Mouse (Mus musculus) intestine, embryonic 14.5 days (tissue): ENCODE data around the gene Usp24. TPM values are rescaled to one million over a fixed set of nuclear protein-coding genes. Genes with fewer than 3 reads are reported as not detected.
A peak's percentile ranks its signal among the peaks of the same experiment; 100 is the strongest.

Source experiments
- ATAC-seq: fragments of 200-750 bp; cut with Nextera tagmentation; replicated peaks from 2 replicates; pipeline ENCODE4 v1.8.0; 2017; ENCODE audit warnings: low read depth, moderate number of reproducible peaks, moderate TSS enrichment, moderate library complexity; ENCODE audit not compliant: low FRiP score, low TSS enrichment
- DNase-seq: peaks from one replicate; pipeline ENCODE4 v3.0.0-alpha.2; 2018; ENCODE audit warnings: low spot score
- H3K27ac ChIP-seq: fragments of 300-500 bp; sonication (generic); 2 replicates; pipeline ENCODE4 v1.5.1; 2014; ENCODE audit warnings: low read depth, mild to moderate bottlenecking, control low read depth
- H3K27me3 ChIP-seq: fragments of 300-500 bp; sonication (generic); replicated peaks from 2 replicates; pipeline ENCODE4 v1.6.1; 2014; ENCODE audit warnings: low read length, control low read depth; ENCODE audit not compliant: control insufficient read depth, insufficient read depth
- H3K36me3 ChIP-seq: fragments of 300-500 bp; sonication (generic); 2 replicates; pipeline ENCODE4 v1.6.1; 2014; ENCODE audit warnings: low read length, control low read depth; ENCODE audit not compliant: control insufficient read depth, insufficient read depth
- H3K4me1 ChIP-seq: fragments of 300-500 bp; sonication (generic); replicated peaks from 2 replicates; pipeline ENCODE4 v1.6.1; 2014; ENCODE audit warnings: low read length, control low read depth, mixed read lengths; ENCODE audit not compliant: control insufficient read depth, insufficient read depth
- H3K4me2 ChIP-seq: fragments of 300-500 bp; sonication (generic); 2 replicates; pipeline ENCODE4 v1.6.1; 2014; ENCODE audit warnings: low read length
- H3K4me3 ChIP-seq: fragments of 300-500 bp; sonication (generic); 2 replicates; pipeline ENCODE4 v1.5.1; 2014; ENCODE audit warnings: low read depth, low read length, control low read depth, mixed read lengths
- H3K9ac ChIP-seq: fragments of 300-500 bp; sonication (generic); 2 replicates; pipeline ENCODE4 v1.6.1; 2014; ENCODE audit warnings: mild to moderate bottlenecking, low read length
- H3K9me3 ChIP-seq: fragments of 300-500 bp; sonication (generic); 2 replicates; pipeline ENCODE4 v1.6.1; 2016; ENCODE audit warnings: low read length, control low read depth; ENCODE audit not compliant: control insufficient read depth
- WGBS: fragments of 180-500 bp; shearing (Covaris S2); extraction: QIAGEN DNeasy Blood & Tissue Kit; methylation state at CpG from one replicate; pipeline ENCODE4 v1.1.7; 2014; 5-methylcytosine and 5-hydroxymethylcytosine counted together
- polyA plus RNA-seq: library from polyadenylated mRNA; unstranded; fragments of >200 nt; fragmentation: Nextera tagmentation; extraction: Ambion mirVana; gene quantifications from 2 replicates; pipeline ENCODE4 v1.2.1, GENCODE M21; 2014

The Usp24 gene
- 12.4 and 14.0 TPM in 2 replicates for polyA plus RNA-seq

- H3K9ac ChIP-seq: peak within 1 kb of the TSS; percentile 92
- ATAC-seq: peak; percentile 90
- peak within 1 kb of the TSS; percentile 99 for H3K4me3 ChIP-seq
- 0% methylated on average over 52 of the region's 60 CpGs for WGBS
- H3K27ac ChIP-seq: peak within 1 kb of the TSS; percentile 87
- H3K27me3 ChIP-seq: no peaks in the 10 kb centered on the region
- peak; percentile 86 for DNase-seq
- H3K9me3 ChIP-seq: no peaks in the 10 kb centered on the region
- peaks cover 28% of the 10 kb centered on the region for H3K4me1 ChIP-seq
- 0 out of 2 replicates have a peak, but pooled peaks cover 8% of the 10 kb centered on the region for H3K36me3 ChIP-seq
- H3K4me2 ChIP-seq: peak within 1 kb of the TSS; percentile 73
Observed at GRCm38 (mm10) chr4:106315921-106316350, at the start of gene Usp24. Usp24 (plus strand) TSS chr4:106316213.

DNA sequence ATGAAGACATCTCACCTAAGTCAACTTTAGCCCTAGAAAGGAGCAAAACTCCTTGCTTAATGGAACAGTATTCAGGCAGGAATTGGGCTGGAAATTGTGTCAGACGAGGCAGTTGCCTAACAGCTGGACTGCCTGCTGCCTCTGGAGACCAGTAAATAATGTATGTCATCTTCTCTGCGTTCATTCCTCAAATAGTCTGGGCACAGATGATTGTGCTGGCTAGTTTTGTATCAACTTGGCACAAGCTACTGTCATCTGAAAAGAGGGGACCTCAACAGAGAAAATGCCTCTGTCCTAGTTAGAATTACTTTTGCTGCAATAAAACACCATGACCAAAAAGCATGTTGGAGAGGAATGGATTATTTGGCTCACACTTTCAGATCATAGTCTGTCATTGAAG lies 39.1 kb upstream of the Usp24 start:
- Histone ChIP-seq H3K4me1 (no peaks in the 10 kb centered on the region), H3K4me3 (no peak overlapping the region), H3K4me2 (no peak overlapping the region), H3K27me3 (no peaks in the 10 kb centered on the region), H3K9me3 (no peaks in the 10 kb centered on the region), H3K9ac (no peak overlapping the region), H3K36me3 (no peaks in the 10 kb centered on the region), H3K27ac (no peak overlapping the region)
- WGBS: 42% methylated on average over 2 of the region's 2 CpGs
- ATAC-seq (no peak), DNase-seq (peak; percentile 7)

GRCm38 (mm10) chr4:106279177-106279576 lies 36.8 kb upstream of the Usp24 start:
- Histone ChIP-seq H3K4me2 (no peak overlapping the region), H3K4me3 (no peak overlapping the region), H3K9ac (no peak overlapping the region), H3K9me3 (no peaks in the 10 kb centered on the region), H3K4me1 (no peaks in the 10 kb centered on the region), H3K36me3 (no peaks in the 10 kb centered on the region), H3K27me3 (no peaks in the 10 kb centered on the region), H3K27ac (no peak overlapping the region)
- DNase-seq: peak; percentile 35
- 35% methylated on average over 4 of the region's 4 CpGs for WGBS
- ATAC-seq: no peak

GRCm38 (mm10) chr4:106281128-106281491 lies 34.9 kb upstream of the Usp24 start:
- Histone ChIP-seq H3K4me1 (no peaks in the 10 kb centered on the region), H3K9me3 (no peaks in the 10 kb centered on the region), H3K4me2 (no peak overlapping the region), H3K4me3 (no peak overlapping the region), H3K9ac (no peak overlapping the region), H3K36me3 (no peaks in the 10 kb centered on the region), H3K27me3 (no peaks in the 10 kb centered on the region), H3K27ac (no peak overlapping the region)
- ATAC-seq (no peak), DNase-seq (peak; percentile 15)
- WGBS: 45% methylated on average over 2 of the region's 2 CpGs

DNA sequence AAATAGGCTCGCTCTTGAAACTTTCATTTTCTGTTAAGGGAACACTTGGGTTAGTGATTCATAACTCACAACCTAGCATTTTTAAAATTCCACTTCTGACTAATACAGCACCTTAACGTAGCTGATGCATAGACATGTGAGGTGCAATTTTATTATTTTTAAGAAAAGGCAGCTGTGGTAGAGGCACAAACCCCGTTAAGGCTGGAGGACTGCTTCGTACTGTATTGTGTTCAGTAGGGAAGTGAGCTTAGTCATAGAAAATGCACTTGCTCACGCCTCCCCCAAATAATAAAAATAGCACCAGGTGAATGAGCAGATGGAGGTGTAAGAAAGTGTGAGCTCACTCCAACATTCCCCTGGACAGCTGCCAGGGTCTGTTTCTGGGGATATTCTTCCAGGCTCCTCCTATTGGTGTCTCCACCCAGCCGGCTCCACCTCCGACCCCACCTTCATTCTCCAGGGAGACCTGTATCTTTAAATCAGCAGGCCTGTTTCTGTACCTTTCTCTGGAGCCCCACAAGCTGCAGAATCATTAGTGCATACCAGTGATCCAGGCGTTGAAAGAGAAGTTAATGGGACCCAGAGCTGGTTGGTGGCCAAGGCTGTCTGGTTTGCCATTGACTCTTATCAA lies 34.4 kb upstream of the Usp24 start:
- Histone ChIP-seq H3K27ac (no peak overlapping the region), H3K36me3 (no peaks in the 10 kb centered on the region), H3K9ac (no peak overlapping the region), H3K9me3 (no peaks in the 10 kb centered on the region), H3K27me3 (no peaks in the 10 kb centered on the region), H3K4me1 (no peaks in the 10 kb centered on the region), H3K4me2 (no peak overlapping the region), H3K4me3 (no peak overlapping the region)
- ATAC-seq (peak; percentile 66), DNase-seq (peak; percentile 64)
- 46% methylated on average over 8 of the region's 8 CpGs for WGBS

DNA sequence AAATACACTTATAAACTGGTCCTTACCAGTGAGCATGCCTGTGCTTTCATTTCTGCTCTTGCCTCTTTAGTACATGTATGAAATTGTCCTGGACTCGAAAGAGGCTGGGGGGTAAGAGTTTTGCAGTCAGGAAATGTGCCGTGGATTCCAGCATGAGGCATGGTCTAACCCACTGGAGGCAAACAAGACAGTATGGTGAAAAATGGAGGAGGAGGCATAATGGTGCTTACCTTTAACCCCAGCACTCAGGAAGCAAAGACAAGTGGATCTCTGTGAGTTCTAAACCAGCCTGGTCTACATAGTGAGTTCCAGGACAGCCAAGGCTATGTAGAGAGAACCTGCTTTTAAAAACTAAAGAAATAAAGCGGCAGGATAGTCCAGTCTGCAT lies 33.9 kb upstream of the Usp24 start:
- H3K27ac ChIP-seq: no peak overlapping the region
- no peaks in the 10 kb centered on the region for H3K27me3 ChIP-seq
- no peak for DNase-seq
- H3K36me3 ChIP-seq: no peaks in the 10 kb centered on the region
- 79% methylated on average over 3 of the region's 3 CpGs for WGBS
- ATAC-seq: no peak
- H3K9me3 ChIP-seq: no peaks in the 10 kb centered on the region
- H3K9ac ChIP-seq: no peak overlapping the region
- H3K4me3 ChIP-seq: no peak overlapping the region
- no peaks in the 10 kb centered on the region for H3K4me1 ChIP-seq
- H3K4me2 ChIP-seq: no peak overlapping the region

DNA sequence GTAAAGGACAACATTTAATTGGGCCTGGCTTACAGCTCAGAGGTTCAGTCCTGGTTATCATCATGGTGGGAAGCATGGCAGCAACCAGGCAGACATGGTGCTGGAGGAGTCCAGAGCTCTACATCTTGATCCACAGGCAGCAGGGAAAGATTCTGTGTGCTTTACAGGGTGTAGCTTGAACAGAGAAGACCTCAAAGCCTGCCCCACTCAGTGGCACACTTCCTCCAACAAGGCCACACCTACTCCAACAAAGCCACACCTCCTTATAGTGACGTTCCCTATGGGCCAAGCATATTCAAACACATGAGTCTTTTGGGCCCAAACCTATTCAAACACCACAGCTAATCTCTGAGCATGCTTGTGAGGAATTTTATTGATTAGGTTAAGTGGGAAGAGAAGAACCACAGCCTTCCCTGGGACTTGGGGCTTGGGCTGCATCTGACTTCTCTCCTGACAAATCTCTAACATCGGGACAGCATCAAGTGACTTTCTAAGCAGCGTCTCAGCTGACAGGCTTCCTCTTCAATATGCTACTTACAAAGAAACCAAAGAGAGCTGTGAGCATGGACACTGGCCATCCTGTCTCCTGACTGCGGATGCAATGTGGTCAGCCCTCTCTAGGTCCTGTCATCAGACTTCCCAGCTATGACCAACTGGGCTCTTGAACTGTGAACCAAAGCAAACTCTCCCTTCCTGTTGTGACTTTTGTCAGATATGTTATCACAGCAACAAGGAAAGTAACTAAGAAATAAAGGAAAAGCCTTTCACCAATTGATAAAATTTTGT lies 28.9 kb upstream of the Usp24 start:
- 73% methylated on average over 4 of the region's 4 CpGs for WGBS
- no peak overlapping the region for H3K4me3 ChIP-seq
- H3K27me3 ChIP-seq: no peaks in the 10 kb centered on the region
- H3K9me3 ChIP-seq: no peaks in the 10 kb centered on the region
- no peak overlapping the region for H3K27ac ChIP-seq
- ATAC-seq (no peak), DNase-seq (no peak)
- no peak overlapping the region for H3K4me2 ChIP-seq
- no peak overlapping the region for H3K9ac ChIP-seq
- H3K36me3 ChIP-seq: no peaks in the 10 kb centered on the region
- no peaks in the 10 kb centered on the region for H3K4me1 ChIP-seq

DNA sequence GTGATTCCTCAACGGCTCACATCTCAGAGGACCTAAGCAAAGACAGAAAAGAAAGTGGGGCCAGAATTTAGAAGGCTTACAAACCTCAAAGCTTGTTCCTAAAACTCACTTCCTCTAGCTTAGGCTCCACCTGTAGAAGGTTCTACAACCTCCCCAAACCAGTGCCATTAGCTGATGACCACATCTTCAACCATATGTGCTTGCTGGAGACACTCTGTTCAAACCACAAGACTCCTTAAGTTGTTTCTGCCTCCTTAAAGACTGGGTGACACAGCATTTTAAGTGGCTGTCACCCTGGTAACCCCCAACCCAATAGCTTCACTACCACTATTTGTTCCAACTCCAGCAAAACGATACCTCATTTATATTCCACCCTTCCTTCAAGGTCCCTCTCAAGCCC lies 25.8 kb upstream of the Usp24 start:
- no peak overlapping the region for H3K4me3 ChIP-seq
- H3K4me2 ChIP-seq: no peak overlapping the region
- 87% methylated on average over 2 of the region's 2 CpGs for WGBS
- H3K27me3 ChIP-seq: no peaks in the 10 kb centered on the region
- H3K4me1 ChIP-seq: no peaks in the 10 kb centered on the region
- no peak overlapping the region for H3K27ac ChIP-seq
- H3K36me3 ChIP-seq: no peaks in the 10 kb centered on the region
- no peak overlapping the region for H3K9ac ChIP-seq
- no peak for ATAC-seq
- H3K9me3 ChIP-seq: no peaks in the 10 kb centered on the region
- no peak for DNase-seq

GRCm38 (mm10) chr4:106292823-106293222 lies 23.2 kb upstream of the Usp24 start:
- H3K4me3 ChIP-seq: no peak overlapping the region
- no peak overlapping the region for H3K27ac ChIP-seq
- no peaks in the 10 kb centered on the region for H3K27me3 ChIP-seq
- H3K9ac ChIP-seq: no peak overlapping the region
- H3K4me2 ChIP-seq: no peak overlapping the region
- no peaks in the 10 kb centered on the region for H3K36me3 ChIP-seq
- H3K9me3 ChIP-seq: no peaks in the 10 kb centered on the region
- WGBS: 78% methylated on average over 4 of the region's 4 CpGs
- no peaks in the 10 kb centered on the region for H3K4me1 ChIP-seq
- DNase-seq (peak; percentile 38), ATAC-seq (no peak)
